Mouse (Mus musculus): ENCODE measurements around the gene Olfr147. TPM values are rescaled to one million over a fixed set of nuclear protein-coding genes. Genes with fewer than 3 reads are reported as not detected.

Olfr147 gene
- polyA plus RNA-seq, 1 experiment from 2014 or later, result not detected

Other genes starting within 250 kb of the Olfr147 start
- gene Olfr891, start 220.9 kb upstream of the Olfr147 start, polyA plus RNA-seq (2014; fragmentation: Nextera tagmentation; extraction: Ambion mirVana), result not detected in 2 replicates
- gene Olfr893, start 193.3 kb upstream of the Olfr147 start, polyA plus RNA-seq (2014; fragmentation: Nextera tagmentation; extraction: Ambion mirVana), result not detected in 2 replicates
- not detected in 2 replicates for gene Olfr894, start 183.6 kb upstream of the Olfr147 start, polyA plus RNA-seq (2014; fragmentation: Nextera tagmentation; extraction: Ambion mirVana)
- not detected in 2 replicates for gene Olfr143, start 148.9 kb upstream of the Olfr147 start, polyA plus RNA-seq (2014; fragmentation: Nextera tagmentation; extraction: Ambion mirVana)
- gene Olfr895, start 133.8 kb upstream of the Olfr147 start, polyA plus RNA-seq (2014; fragmentation: Nextera tagmentation; extraction: Ambion mirVana), result not detected in 2 replicates
- not detected in 2 replicates for gene Olfr896-ps1, start 110.6 kb upstream of the Olfr147 start, polyA plus RNA-seq (2014; fragmentation: Nextera tagmentation; extraction: Ambion mirVana)
- gene Olfr25, start 72.6 kb upstream of the Olfr147 start, polyA plus RNA-seq (2014; fragmentation: Nextera tagmentation; extraction: Ambion mirVana), result not detected in 2 replicates
- not detected in 2 replicates for gene Olfr898, start 53.3 kb upstream of the Olfr147 start, polyA plus RNA-seq (2014; fragmentation: Nextera tagmentation; extraction: Ambion mirVana)
- not detected in 2 replicates for gene Olfr250, start 34.8 kb upstream of the Olfr147 start, polyA plus RNA-seq (2014; fragmentation: Nextera tagmentation; extraction: Ambion mirVana)
- gene Olfr251, start 24.6 kb upstream of the Olfr147 start, polyA plus RNA-seq (2014; fragmentation: Nextera tagmentation; extraction: Ambion mirVana), result not detected in 2 replicates
- not detected in 2 replicates for gene Olfr901, start 27.8 kb downstream of the Olfr147 start, polyA plus RNA-seq (2014; fragmentation: Nextera tagmentation; extraction: Ambion mirVana)
- not detected in 2 replicates for gene Olfr902, start 46.0 kb downstream of the Olfr147 start, polyA plus RNA-seq (2014; fragmentation: Nextera tagmentation; extraction: Ambion mirVana)
- not detected in 2 replicates for gene Olfr904, start 61.4 kb downstream of the Olfr147 start, polyA plus RNA-seq (2014; fragmentation: Nextera tagmentation; extraction: Ambion mirVana)
- not detected in 2 replicates for gene Olfr905, start 69.4 kb downstream of the Olfr147 start, polyA plus RNA-seq (2014; fragmentation: Nextera tagmentation; extraction: Ambion mirVana)
- not detected in 2 replicates for gene Olfr906, start 85.4 kb downstream of the Olfr147 start, polyA plus RNA-seq (2014; fragmentation: Nextera tagmentation; extraction: Ambion mirVana)
- not detected in 2 replicates for gene Olfr907, start 94.1 kb downstream of the Olfr147 start, polyA plus RNA-seq (2014; fragmentation: Nextera tagmentation; extraction: Ambion mirVana)
- not detected in 2 replicates for gene Olfr911-ps1, start 119.9 kb downstream of the Olfr147 start, polyA plus RNA-seq (2014; fragmentation: Nextera tagmentation; extraction: Ambion mirVana)
- gene Olfr910, start 136.2 kb downstream of the Olfr147 start, polyA plus RNA-seq (2014; fragmentation: Nextera tagmentation; extraction: Ambion mirVana), result not detected in 2 replicates
- not detected in 2 replicates for gene Olfr912, start 178.5 kb downstream of the Olfr147 start, polyA plus RNA-seq (2014; fragmentation: Nextera tagmentation; extraction: Ambion mirVana)
- not detected in 2 replicates for gene Olfr913, start 191.1 kb downstream of the Olfr147 start, polyA plus RNA-seq (2014; fragmentation: Nextera tagmentation; extraction: Ambion mirVana)
- gene Olfr914, start 203.4 kb downstream of the Olfr147 start, polyA plus RNA-seq (2014; fragmentation: Nextera tagmentation; extraction: Ambion mirVana), result not detected in 2 replicates